Mouse (Mus musculus) ES-E14 (cell line): ENCODE measurements at regions not wholly inside any gene's neighbourhood (a gene's known extent, or its start where the extent isn't known, plus 50 kb on each side); places are given as distances from the start of the nearest gene placed in this dataset.

Source experiments
- DNase-seq: peaks from one replicate; pipeline ENCODE4 v3.0.0-alpha.2; 2013; ENCODE audit warnings: low read depth, low spot score
- H3K27ac ChIP-seq: 2 replicates; pipeline ENCODE4 v1.5.1; 2012; ENCODE audit warnings: low read depth, mild to moderate bottlenecking, low read length, moderate library complexity, mixed read lengths; ENCODE audit not compliant: poor library complexity, insufficient read depth, severe bottlenecking
- H3K36me3 ChIP-seq: 2 replicates; pipeline ENCODE4 v1.6.1; 2012; ENCODE audit warnings: mild to moderate bottlenecking, low read length, moderate library complexity, mixed read lengths; ENCODE audit not compliant: control insufficient read depth, poor library complexity, insufficient read depth, severe bottlenecking
- H3K4me1 ChIP-seq, 2 experiments: fragments of 150-350 bp in 1 of 2; sonication (generic) in 1 of 2; 2 replicates each; pipeline ENCODE4 v1.6.1; 2012; ENCODE audit warnings: low read length in 2 of 2, mild to moderate bottlenecking in 1 of 2, mixed read lengths in 1 of 2; ENCODE audit not compliant: control insufficient read depth in 2 of 2, insufficient read depth in 2 of 2, poor library complexity in 1 of 2
- H3K4me3 ChIP-seq, 2 experiments: fragments of 150-350 bp in 1 of 2; sonication (generic) in 1 of 2; 2 replicates each; pipeline ENCODE4 v1.5.1; 2012; ENCODE audit warnings: low read length in 2 of 2, low read depth in 1 of 2, mild to moderate bottlenecking in 1 of 2, mixed read lengths in 1 of 2; ENCODE audit not compliant: insufficient read depth in 1 of 2, poor library complexity in 1 of 2, severe bottlenecking in 1 of 2
- H3K9ac ChIP-seq: 2 replicates; pipeline ENCODE4 v1.6.1; 2012; ENCODE audit warnings: low read depth, mild to moderate bottlenecking, low read length, mixed read lengths; ENCODE audit not compliant: poor library complexity, insufficient read depth, severe bottlenecking
- H3K9me3 ChIP-seq: fragments of 150-350 bp; sonication (generic); 2 replicates; pipeline ENCODE4 v1.6.1; 2012; ENCODE audit warnings: low read depth, mild to moderate bottlenecking, low read length; ENCODE audit not compliant: control insufficient read depth, insufficient read depth
- CHD2 ChIP-seq: IDR thresholded peaks from 2 replicates; pipeline ENCODE4 v1.6.1; 2014; ENCODE audit warnings: mild to moderate bottlenecking, low read depth, low read length, inconsistent platforms
- HCFC1 ChIP-seq: IDR thresholded peaks from 2 replicates; pipeline ENCODE4 v1.6.1; 2012; ENCODE audit warnings: low read length, inconsistent platforms, borderline replicate concordance; ENCODE audit not compliant: insufficient read depth
- MAFK ChIP-seq: IDR thresholded peaks from 2 replicates; pipeline ENCODE4 v1.6.1; 2014; ENCODE audit warnings: mild to moderate bottlenecking, low read depth, low read length, inconsistent platforms; ENCODE audit not compliant: insufficient read depth
- ZC3H11A ChIP-seq: IDR thresholded peaks from 2 replicates; pipeline ENCODE4 v1.6.1; 2012; ENCODE audit warnings: low read depth, mild to moderate bottlenecking, inconsistent platforms, low read length, borderline replicate concordance
- ZNF384 ChIP-seq: IDR thresholded peaks from 2 replicates; pipeline ENCODE4 v1.6.1; 2012; ENCODE audit warnings: low read depth, low read length, inconsistent platforms
- in situ Hi-C, 2 experiments: fragments of 600-800 bp; cut with MboI; formaldehyde crosslinking; loops; one replicate each; pipeline ENCODE4 v1.15.1; 2025; ENCODE audit warnings: low sequenced_read_pairs in 2 of 2, inconsistent platforms in 1 of 2; ENCODE audit not compliant: unreplicated experiment in 2 of 2

- Histone ChIP-seq H3K36me3 (no peaks in the 10 kb centered on the region), H3K4me1 (peaks cover 2 to 9% of the 10 kb centered on the region in 2 experiments; a peak in 2 of 4 replicates), H3K9me3 (no peaks in the 10 kb centered on the region), H3K4me3 (0 out of 4 replicates have a peak overlapping the region, but pooled peaks of 1 of the 2 experiments have one; percentile 15), H3K9ac (no peak overlapping the region), H3K27ac (no peak overlapping the region)
- TF ChIP-seq HCFC1 = no peak
- TF ChIP-seq MAFK = no peak
- peak; percentile 82 for DNase-seq
- in situ Hi-C loops = no loop called here
Observed at GRCm38 (mm10) chr15:97545034-97545433, 160.6 kb downstream of the Rpap3 start.

- Histone ChIP-seq H3K9ac (no peak overlapping the region), H3K27ac (no peak overlapping the region), H3K4me1 (peaks cover 0 to 6% of the 10 kb centered on the region in 2 experiments; a peak in 2 of 4 replicates), H3K36me3 (no peaks in the 10 kb centered on the region), H3K4me3 (no peak overlapping the region), H3K9me3 (no peaks in the 10 kb centered on the region)
- no peak for TF ChIP-seq ZC3H11A
- TF ChIP-seq CHD2 = no peak
- no peak for TF ChIP-seq HCFC1
- TF ChIP-seq ZNF384 = no peak
- no peak for TF ChIP-seq MAFK
- no peak for DNase-seq
- in situ Hi-C loops = no loop called here
Observed at GRCm38 (mm10) chr15:97541646-97542045, 164.0 kb downstream of the Rpap3 start.

GRCm38 (mm10) chr15:97536145-97536544, 169.5 kb downstream of the Rpap3 start:
- H3K4me1 ChIP-seq = no peaks in the 10 kb centered on the region
- no peaks in the 10 kb centered on the region for H3K36me3 ChIP-seq
- no peak overlapping the region for H3K27ac ChIP-seq
- H3K4me3 ChIP-seq = no peak overlapping the region
- in situ Hi-C loops = no loop called here
- H3K9me3 ChIP-seq = no peaks in the 10 kb centered on the region
- H3K9ac ChIP-seq = no peak overlapping the region
- TF ChIP-seq CHD2 (no peak), ZC3H11A (peak; percentile 70; the same call in 1 of the 2 replicates), ZNF384 (no peak)
- peak; percentile 25 for DNase-seq

- no peak for DNase-seq
- no peak overlapping the region for H3K27ac ChIP-seq
- in situ Hi-C loops = no loop called here
- no peaks in the 10 kb centered on the region for H3K9me3 ChIP-seq
- TF ChIP-seq MAFK (no peak), ZC3H11A (no peak), CHD2 (no peak), ZNF384 (no peak), HCFC1 (no peak)
- H3K36me3 ChIP-seq = no peaks in the 10 kb centered on the region
- no peak overlapping the region for H3K4me3 ChIP-seq
- H3K9ac ChIP-seq = no peak overlapping the region
- H3K4me1 ChIP-seq = no peaks in the 10 kb centered on the region
Observed at GRCm38 (mm10) chr15:97534878-97535277, 170.7 kb downstream of the Rpap3 start.

- H3K27ac ChIP-seq = no peak overlapping the region
- no peaks in the 10 kb centered on the region for H3K36me3 ChIP-seq
- in situ Hi-C loops = no loop called here
- H3K4me1 ChIP-seq = no peaks in the 10 kb centered on the region
- no peak overlapping the region for H3K4me3 ChIP-seq
- H3K9me3 ChIP-seq = no peaks in the 10 kb centered on the region
- no peak for TF ChIP-seq ZNF384
- no peak for TF ChIP-seq MAFK
- no peak for TF ChIP-seq ZC3H11A
- TF ChIP-seq CHD2 = no peak
- TF ChIP-seq HCFC1 = no peak
- DNase-seq = no peak
- H3K9ac ChIP-seq = no peak overlapping the region
Observed at GRCm38 (mm10) chr15:97533553-97534291, 171.9 kb downstream of the Rpap3 start.
